Mouse (Mus musculus): ENCODE measurements at regions not wholly inside any gene's neighbourhood (a gene's known extent, or its start where the extent isn't known, plus 50 kb on each side); places are given as distances from the start of the nearest gene placed in this dataset.

- no peak for DNase-seq (ENCODE audit: extremely low spot score, low spot score)
- H3K9me3 ChIP-seq = no peaks in the 10 kb centered on the region
- H3K4me3 ChIP-seq = no peak overlapping the region
- no peaks in the 10 kb centered on the region for H3K27me3 ChIP-seq (ENCODE audit: poor library complexity, severe bottlenecking)
- H3K27ac ChIP-seq = no peak overlapping the region
- H3K4me1 ChIP-seq = no peaks in the 10 kb centered on the region
- no peaks in the 10 kb centered on the region for H3K36me3 ChIP-seq (replicated peaks)
These were observed 1088.8 kb upstream of the Tenm4 start for GRCm38 (mm10) chr7:95082248-95082647.

- Histone ChIP-seq H3K9me3 (no peaks in the 10 kb centered on the region), H3K27ac (no peak overlapping the region), H3K4me1 (no peaks in the 10 kb centered on the region), H3K4me3 (no peak overlapping the region), H3K36me3 (replicated peaks) (no peaks in the 10 kb centered on the region), H3K27me3 (ENCODE audit: poor library complexity, severe bottlenecking) (no peaks in the 10 kb centered on the region)
- DNase-seq (ENCODE audit: extremely low spot score, low spot score) = no peak
- 83% methylated on average over 2 of the region's 2 CpGs for WGBS
These were observed 1086.7 kb upstream of the Tenm4 start for GRCm38 (mm10) chr7:95084328-95084727.

- H3K9me3 ChIP-seq = no peaks in the 10 kb centered on the region
- H3K27ac ChIP-seq = no peak overlapping the region
- peak; percentile 18 for DNase-seq (ENCODE audit: extremely low spot score, low spot score)
- H3K36me3 ChIP-seq (replicated peaks) = no peaks in the 10 kb centered on the region
- H3K4me3 ChIP-seq = no peak overlapping the region
- H3K4me1 ChIP-seq = no peaks in the 10 kb centered on the region
- H3K27me3 ChIP-seq (ENCODE audit: poor library complexity, severe bottlenecking) = no peaks in the 10 kb centered on the region
These were observed 1079.7 kb upstream of the Tenm4 start for GRCm38 (mm10) chr7:95091360-95091759.

- Histone ChIP-seq H3K4me3 (no peak overlapping the region), H3K36me3 (replicated peaks) (no peaks in the 10 kb centered on the region), H3K4me1 (peaks cover 2% of the 10 kb centered on the region), H3K27ac (no peak overlapping the region), H3K27me3 (ENCODE audit: poor library complexity, severe bottlenecking) (no peaks in the 10 kb centered on the region), H3K9me3 (no peaks in the 10 kb centered on the region)
- 93% methylated on average over 4 of the region's 4 CpGs for WGBS
- DNase-seq (ENCODE audit: extremely low spot score, low spot score) = no peak
These were observed 1042.0 kb upstream of the Tenm4 start for GRCm38 (mm10) chr7:95129020-95129419.

DNA sequence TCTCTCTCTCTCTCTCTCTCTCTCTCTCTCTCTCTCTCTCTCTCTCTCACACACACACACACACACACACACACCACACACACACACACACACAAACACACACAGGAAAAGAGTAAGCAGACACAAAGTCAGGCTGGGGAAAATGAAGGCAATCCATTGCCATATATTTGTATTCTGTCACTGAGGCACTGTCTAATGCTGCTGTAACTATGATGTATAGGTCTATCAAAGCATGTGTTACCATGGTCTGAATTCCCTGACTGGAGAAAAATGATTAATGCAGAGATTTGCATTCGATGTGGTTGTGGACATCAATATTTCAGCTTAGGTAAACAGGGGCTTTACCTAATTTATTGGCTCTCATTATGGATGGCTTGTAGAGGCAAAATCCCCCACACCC lies 1038.0 kb upstream of the Tenm4 start:
- DNase-seq (ENCODE audit: extremely low spot score, low spot score) = no peak
- H3K9me3 ChIP-seq = no peaks in the 10 kb centered on the region
- H3K27ac ChIP-seq = no peak overlapping the region
- H3K4me3 ChIP-seq = no peak overlapping the region
- no peaks in the 10 kb centered on the region for H3K27me3 ChIP-seq (ENCODE audit: poor library complexity, severe bottlenecking)
- 83% methylated on average over 1 of the region's 1 CpGs for WGBS
- no peaks in the 10 kb centered on the region for H3K36me3 ChIP-seq (replicated peaks)
- H3K4me1 ChIP-seq = peaks cover 8% of the 10 kb centered on the region

DNA sequence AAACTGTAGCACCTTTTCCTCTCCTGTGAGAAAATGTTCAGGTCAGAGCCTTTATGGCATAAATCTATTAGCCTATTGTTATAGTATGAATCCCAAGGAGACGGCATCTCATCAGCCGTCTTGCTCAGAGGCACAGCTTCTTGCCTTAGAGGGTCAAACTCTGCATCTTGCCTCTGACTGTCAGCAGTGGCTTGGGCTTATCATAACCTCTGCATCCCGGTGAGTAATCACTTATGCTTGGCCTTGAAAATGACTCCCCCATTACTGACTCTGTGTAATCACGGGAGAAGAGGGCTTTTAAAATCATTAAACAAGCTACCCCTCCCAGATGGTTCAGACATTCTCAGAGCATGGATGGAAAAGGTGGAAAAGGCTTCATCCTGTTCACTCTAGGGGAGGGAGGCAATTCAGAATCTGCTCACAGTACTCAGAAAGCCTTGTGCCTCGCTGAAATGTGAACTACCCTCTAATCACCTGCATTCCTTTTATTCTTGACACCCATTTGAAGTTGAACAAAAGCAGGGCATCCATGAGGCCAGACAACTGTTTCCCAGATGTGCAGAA lies 1036.9 kb upstream of the Tenm4 start:
- H3K4me1 ChIP-seq = peaks cover 8% of the 10 kb centered on the region
- 61% methylated on average over 5 of the region's 5 CpGs for WGBS
- H3K27ac ChIP-seq = no peak overlapping the region
- no peaks in the 10 kb centered on the region for H3K36me3 ChIP-seq (replicated peaks)
- H3K4me3 ChIP-seq = no peak overlapping the region
- no peaks in the 10 kb centered on the region for H3K9me3 ChIP-seq
- no peak for DNase-seq (ENCODE audit: extremely low spot score, low spot score)
- H3K27me3 ChIP-seq (ENCODE audit: poor library complexity, severe bottlenecking) = no peaks in the 10 kb centered on the region

GRCm38 (mm10) chr7:95141778-95142177 lies 1029.3 kb upstream of the Tenm4 start:
- Histone ChIP-seq H3K9me3 (no peaks in the 10 kb centered on the region), H3K4me1 (no peaks in the 10 kb centered on the region), H3K27ac (no peak overlapping the region), H3K4me3 (no peak overlapping the region), H3K27me3 (ENCODE audit: poor library complexity, severe bottlenecking) (no peaks in the 10 kb centered on the region), H3K36me3 (replicated peaks) (no peaks in the 10 kb centered on the region)
- no peak for DNase-seq (ENCODE audit: extremely low spot score, low spot score)
- WGBS = 83% methylated on average over 1 of the region's 1 CpGs

DNA sequence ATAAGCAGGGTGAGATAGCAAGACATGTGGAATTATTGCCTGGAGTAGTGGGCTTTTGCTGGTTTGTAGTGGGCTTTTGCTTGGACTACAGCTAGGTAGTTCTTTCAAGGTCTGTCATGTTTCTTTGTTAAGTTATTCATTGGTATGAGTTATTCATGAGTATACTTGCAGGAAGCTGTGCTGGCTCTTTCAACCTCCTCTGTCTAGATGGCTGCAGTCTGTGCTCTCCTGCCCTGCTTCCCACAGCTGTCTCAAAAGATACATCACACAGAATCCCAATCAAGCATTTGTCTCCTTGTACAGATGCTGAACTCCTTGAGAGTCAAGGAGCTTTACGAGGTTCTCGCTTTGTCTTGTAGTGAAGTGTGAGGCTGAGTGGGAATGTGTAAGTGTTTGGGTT lies 1028.0 kb upstream of the Tenm4 start:
- H3K36me3 ChIP-seq (replicated peaks) = no peaks in the 10 kb centered on the region
- WGBS = 91% methylated on average over 2 of the region's 2 CpGs

More for the DNA sequence above, 1028.0 kb upstream of the Tenm4 start:
- H3K4me1 ChIP-seq = no peaks in the 10 kb centered on the region
- H3K27ac ChIP-seq = no peak overlapping the region
- H3K9me3 ChIP-seq = no peaks in the 10 kb centered on the region
- no peaks in the 10 kb centered on the region for H3K27me3 ChIP-seq (ENCODE audit: poor library complexity, severe bottlenecking)
- no peak overlapping the region for H3K4me3 ChIP-seq
- no peak for DNase-seq (ENCODE audit: extremely low spot score, low spot score)

All from forebrain, embryonic 10.5 days (tissue).